Mouse (Mus musculus) erythroid progenitor cell, adult 5-6 weeks (primary cell): ENCODE measurements around the gene Clcn3. TPM values are rescaled to one million over a fixed set of nuclear protein-coding genes. Genes with fewer than 3 reads are reported as not detected.

Experiments
- ATAC-seq: replicated peaks from 2 replicates; pipeline ENCODE4 v1.8.0; 2016; ENCODE audit warnings: moderate number of reproducible peaks, mild to moderate bottlenecking, moderate TSS enrichment, inconsistent platforms; ENCODE audit not compliant: poor library complexity, low FRiP score, severe bottlenecking
- total RNA-seq, 2 experiments: library from RNA; stranded (forward) in 1 of 2; stranded (reverse) in 1 of 2; fragments of 150-400 nt in 1 of 2; fragments of 186-747, 209-891 nt in 1 of 2; gene quantifications; 2 replicates each; pipeline versions ENCODE4 v1.2.3 to v1.2.4; 2015 to 2017; ENCODE audit warnings: low replicate concordance in 2 of 2

The Clcn3 gene
- total RNA-seq, 2 experiments from 2014 or later: 374 to 484 TPM

DNA sequence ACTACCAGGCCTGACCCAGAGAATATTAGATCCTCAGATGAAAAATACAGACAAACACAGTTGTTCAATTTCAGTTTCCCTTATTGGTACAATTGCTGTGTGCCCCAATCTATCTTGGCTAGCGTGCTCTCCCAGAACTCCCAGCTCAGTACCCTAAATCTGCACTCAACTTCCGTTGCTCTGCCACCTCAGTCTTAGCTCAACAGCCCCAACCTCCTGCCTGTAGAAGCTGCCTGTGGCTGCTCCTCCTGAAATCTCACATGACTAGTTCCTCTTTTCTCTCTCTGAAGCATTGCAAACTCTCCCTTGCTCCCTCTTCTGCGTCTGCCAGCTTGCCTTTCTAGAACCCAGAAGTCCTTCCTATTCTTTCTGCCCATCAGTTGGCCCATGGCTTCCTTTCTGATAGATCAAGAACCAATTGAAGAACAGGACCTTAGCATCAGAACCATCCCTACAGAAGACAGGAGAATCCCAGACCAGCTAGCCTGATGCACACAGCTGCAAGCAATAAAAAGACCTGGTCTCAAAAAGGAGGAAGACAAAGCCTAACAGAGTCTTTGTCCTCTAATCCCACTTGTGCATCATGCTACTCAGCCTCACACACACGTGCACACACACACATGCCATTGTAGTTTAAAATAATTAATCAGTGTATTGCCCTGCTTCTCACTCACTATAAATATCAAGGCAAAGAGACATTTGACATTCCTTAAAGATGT is 99.5 kb downstream of the Clcn3 start:
- no peak for ATAC-seq

DNA sequence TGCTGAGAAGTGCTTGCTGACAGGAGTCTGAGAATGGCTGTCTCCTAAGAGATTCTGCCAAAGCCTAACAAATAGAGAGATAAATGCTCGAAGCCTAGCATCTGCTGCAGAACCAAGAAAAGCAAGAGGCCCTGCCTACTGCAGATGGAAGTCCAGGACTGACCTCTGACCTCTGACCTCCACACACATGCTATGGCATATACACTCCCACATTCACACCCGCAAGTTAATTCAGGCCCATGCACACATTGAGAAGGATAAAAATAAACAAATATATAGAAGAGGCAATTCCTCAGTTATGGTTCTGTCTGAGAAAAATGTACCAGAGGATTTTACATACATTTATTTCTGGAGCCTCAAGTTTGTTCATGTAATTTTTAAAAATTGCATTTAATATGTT is 104.5 kb downstream of the Clcn3 start:
- no peak for ATAC-seq

DNA sequence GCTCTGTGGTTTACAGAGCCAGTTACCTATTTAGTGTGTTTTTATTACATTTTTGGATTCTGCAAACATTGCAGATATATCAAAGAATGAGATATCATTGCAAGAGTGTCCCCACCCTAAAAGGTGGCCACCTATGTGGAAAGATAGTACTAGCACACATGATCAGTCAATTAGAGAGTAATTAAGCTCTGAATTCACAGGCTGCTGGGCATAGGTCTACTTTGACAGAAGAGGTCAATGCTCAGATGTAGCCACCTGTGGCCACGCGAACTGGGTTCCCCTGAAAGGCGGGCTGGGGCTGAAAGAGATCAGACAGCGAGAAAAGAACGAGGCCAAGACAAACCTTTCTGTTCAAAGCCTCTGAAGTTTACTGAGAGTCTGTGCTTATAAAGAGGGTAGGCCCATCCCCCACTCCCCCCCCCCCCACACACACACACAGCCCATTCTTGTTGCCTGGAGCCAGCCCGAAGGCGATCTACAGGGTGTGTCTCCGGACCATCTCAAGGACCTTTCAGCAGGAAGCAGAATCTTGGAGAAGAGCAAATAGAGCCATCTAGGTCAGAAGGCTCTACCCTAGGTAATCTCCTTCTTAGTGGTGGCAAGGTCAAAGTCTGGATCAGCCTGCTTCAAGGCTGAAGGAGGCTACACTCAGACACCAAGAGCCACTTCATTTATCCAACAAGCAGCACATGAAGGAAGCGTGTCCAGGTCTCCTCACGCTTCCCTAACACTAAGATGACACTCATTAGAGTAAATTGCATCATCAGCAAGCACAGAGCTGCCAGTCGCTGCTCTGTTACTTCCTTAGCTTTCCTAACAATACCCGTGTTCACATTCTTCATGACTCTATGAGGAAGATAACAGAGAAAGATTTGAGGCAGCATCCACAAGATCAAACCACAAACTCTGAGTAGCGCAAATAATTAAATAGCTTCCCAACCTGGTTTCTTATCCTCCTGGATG is 112.6 kb downstream of the Clcn3 start:
- ATAC-seq: no peak

DNA sequence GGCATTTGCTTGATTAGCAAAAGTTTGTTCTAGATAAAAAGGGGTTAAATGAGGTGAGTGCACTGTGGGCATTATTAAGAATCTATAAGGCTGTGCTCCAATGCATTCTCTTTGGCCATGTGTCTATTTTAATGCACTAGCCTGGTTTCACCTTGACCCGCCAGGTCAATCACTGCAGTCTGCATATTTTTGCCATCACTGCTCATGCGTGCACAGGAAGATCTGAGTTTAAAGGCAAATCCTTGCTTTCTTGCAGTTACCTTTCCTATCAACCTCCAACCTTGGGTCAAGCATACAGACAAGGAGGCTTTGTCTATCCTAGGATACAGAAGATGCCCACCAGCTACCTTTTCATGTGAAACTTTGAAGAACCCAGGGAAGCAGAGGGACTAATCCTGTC is 113.3 kb downstream of the Clcn3 start:
- ATAC-seq: no peak

DNA sequence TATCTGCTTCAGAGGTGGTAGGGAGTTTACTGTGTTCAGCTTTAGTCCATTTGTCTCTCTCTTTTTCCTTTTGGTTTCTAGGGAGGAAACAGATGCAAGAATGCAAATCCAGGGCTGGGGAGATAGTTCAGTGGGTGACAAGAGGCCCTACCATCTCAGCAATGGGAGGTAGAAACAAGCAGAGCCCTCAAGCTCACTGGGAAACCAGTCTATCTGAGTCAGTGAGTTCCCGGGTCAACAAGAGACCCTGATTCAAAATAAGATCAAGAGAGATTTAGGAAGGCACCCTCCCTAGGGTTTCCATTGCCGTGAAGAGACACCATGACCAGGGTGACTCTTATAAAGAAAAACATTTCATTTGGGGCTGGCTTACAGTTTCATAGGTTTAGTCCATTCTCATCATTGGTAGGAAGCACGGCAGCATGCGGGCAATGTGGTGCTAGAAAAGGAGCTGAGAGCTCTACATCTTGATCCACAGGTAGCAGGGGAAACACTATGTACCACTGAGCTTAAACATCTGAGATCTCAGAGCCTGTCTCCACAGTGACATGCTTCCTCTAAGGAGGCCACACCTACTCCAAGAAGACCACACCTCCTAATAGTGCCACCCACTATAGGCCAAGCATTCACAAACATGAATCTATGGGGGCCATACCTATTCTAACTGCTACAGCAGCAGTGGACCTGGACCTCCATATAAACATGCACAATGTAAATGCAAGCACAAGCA is 114.7 kb downstream of the Clcn3 start:
- ATAC-seq: no peak

DNA sequence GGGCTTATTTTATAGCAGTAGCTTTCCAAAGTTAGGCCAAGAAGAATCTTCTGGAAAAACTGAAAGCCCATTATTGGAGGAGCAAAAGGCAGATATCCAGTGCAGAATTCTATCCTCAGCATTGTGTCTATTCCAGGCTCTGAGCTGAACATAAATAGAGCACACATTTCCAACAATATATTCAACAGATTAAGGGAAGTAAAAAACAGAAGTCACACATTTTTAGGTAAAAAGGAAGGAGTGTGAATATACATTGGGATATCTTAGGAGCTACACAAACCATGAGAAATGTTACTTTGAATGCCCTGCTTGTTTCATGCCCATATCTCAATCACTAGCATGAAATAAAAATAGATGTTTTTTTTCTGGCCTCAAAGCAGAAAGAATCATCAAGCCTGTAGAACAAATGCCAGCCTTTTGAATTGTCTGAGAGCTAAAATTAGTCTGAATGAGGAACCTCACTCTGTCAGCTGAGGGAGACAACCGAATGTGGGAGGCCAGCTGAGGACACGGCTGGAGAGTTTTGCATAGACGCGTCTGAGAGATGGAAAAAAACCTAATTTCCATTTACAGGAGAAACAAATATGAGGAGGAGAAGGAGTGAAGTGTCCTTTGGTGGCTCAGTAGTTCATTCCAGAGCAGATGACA is 115.5 kb downstream of the Clcn3 start:
- no peak for ATAC-seq

DNA sequence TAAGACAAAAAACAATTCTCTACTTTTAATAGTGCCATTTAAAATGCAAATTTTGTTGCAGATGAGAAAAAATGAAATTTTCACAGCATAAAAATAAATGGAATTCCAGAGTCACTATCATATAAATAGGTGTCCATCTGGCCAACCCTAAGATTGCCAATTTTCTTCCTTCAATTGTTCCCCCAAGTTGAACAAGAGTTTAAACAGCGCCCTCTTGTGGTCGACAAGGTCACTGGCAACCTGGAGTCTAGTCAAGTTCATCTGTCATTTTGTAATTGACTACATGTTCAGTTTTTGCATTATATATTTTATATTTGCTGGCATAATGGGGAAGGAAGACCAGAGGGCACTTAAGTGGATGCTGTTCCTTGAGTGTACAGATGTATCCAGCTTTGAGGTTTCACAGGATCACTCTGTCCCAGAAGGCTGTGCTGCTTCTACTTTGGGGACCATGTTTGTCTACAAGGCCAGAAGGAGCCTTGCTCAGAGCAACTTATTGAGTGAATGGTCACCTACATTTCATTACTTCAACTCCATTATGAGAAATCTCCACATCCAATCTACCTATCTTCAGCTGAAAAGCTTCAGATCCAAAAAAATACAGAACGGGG is 117.5 kb downstream of the Clcn3 start:
- peak; percentile 61; the same call in 1 of the 2 replicates for ATAC-seq

DNA sequence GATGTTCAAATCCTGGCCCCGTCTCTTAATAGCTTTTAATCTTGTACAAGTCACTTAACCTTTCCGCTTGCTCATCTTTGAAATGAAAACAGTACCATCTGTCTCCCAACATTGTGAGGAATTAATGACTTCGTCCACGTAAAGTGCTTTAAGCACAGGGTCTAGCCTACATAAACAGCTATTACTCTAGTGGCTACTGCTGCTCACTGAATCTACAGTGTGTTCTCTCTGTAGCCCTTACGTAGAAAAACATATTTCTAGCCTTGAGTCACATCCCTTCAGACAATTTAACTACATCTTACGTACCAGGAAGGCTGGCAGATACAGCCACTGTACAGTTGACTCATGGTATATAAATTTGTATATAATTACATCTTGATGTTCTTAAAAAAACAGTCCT is 118.2 kb downstream of the Clcn3 start:
- no peak for ATAC-seq

DNA sequence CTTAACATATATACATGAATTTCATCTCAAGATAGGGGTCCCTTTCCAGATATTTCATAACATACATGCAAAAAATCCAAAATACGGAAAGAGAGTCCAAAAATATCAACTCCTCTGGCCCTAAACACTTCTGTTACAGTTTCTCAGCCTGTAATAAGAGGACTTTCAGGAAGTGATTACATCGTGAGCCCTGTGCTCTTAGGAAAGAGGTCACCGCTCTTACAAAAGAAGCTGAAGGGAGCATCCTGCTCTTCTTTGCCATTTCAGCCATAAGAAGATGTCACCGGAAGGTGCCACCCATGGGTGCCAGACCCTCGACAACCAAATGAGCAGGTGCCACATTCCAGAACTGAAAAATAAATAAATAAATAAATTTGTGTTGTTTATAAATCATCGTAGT is 121.3 kb downstream of the Clcn3 start:
- ATAC-seq: no peak

DNA sequence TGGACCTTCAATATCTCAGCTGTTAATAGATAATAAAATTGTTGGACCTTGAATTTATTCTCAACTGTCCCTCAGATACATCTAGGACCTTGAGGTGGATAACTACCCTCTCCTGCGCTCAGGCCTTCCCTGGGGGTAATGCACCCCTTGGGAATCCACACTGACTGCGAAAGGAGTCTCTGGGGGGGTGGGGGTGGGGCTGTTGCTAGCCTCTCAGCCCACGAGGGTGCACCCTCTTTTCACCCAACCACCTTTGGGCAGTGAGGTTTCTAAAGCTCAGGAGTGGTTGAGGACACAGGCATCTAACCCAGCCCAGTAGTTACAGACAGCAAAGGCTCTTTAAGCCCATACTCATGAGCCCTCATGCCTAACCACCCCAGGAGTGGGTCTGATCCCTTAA is 122.4 kb downstream of the Clcn3 start:
- no peak for ATAC-seq

Other genes with a start within 250 kb of the Clcn3 start
- gene Hpf1, start 92.9 kb downstream of the Clcn3 start, total RNA-seq (2015; ENCODE audit: low replicate concordance): 190 and 199 TPM in 2 replicates
- gene Hpf1, start 92.9 kb downstream of the Clcn3 start, total RNA-seq (2017; ENCODE audit: low replicate concordance): 116 and 169 TPM in 2 replicates
- gene Nek1, start 9.9 kb upstream of the Clcn3 start, total RNA-seq (2015; ENCODE audit: low replicate concordance): 14.3 and 15.9 TPM in 2 replicates
- 20.4 and 21.5 TPM in 2 replicates for gene Nek1, start 9.9 kb upstream of the Clcn3 start, total RNA-seq (2017; ENCODE audit: low replicate concordance)
- gene Sh3rf1, start 240.6 kb upstream of the Clcn3 start, total RNA-seq (2015; ENCODE audit: low replicate concordance): not detected in 2 replicates
- gene Sh3rf1, start 240.6 kb upstream of the Clcn3 start, total RNA-seq (2017; ENCODE audit: low replicate concordance): 2.8 TPM in 1 of 2 replicates, not detected in the other